Comparison of ENCODE assay signal across 8 mouse cellular contexts in the genomic region with DNA sequence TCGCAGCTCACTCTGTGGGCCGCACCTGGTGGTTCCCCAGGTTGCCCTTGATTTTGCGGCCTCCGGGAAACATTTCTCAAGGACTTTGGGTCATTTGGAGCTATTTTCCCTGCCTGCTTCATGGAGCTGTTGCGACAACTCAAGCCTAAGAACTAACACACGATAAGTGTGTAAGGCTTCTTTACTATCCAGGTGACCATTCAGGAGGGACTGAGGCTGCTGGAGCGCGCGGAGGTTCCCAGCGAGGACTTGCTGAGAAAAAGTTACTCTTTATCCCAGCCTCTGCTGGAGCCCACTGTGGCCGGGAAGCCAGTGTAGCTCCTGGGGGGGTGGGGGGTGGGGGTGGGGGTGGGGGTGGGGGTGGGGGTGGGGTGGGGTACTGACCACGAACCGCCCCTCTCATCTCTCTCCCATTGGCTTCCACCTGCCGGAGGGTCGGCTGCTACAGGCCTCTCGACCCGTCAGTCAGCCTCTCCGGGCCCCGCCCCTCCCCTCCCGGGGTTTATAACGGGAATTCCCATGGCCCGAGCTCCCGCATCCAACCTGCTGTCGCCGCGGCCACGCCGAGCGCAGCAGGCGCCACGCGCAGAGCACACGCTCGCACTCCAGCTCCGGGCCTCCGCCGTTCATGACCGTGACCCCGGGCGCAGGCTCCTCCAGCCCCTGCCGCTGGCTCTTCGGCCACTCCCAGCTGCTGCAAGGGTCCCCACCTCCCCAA. TPM values are rescaled to one million over a fixed set of nuclear protein-coding genes. Genes with fewer than 3 reads are reported as not detected.
DNase-seq lines count a peak whose midpoint lies in the region; ATAC-seq and TF ChIP-seq lines count a peak whose summit lies in the region.

A gene (plus strand): TSS at position 532 of the 718 bp plus-strand sequence.

- WGBS in hindbrain, postnatal 0 days, result 3% methylated on average over 40 of the region's 42 CpGs
- WGBS in midbrain, embryonic 16.5 days, result 4% methylated on average over 35 of the region's 42 CpGs

- ATAC-seq in erythroblast, adult 5-6 weeks (replicated peaks; ENCODE audit: low FRiP score, poor library complexity, severe bottlenecking), result no peak
- peak; percentile 93 for ATAC-seq in hindbrain, postnatal 0 days
- ATAC-seq in midbrain, embryonic 16.5 days, result peak; percentile 94

- H3K27ac ChIP-seq in hindbrain, postnatal 0 days, result peak within 1 kb of the TSS; percentile 60; the same call in 1 of the 2 replicates
- 0 out of 2 replicates have a peak within 1 kb of the TSS, but pooled peaks have one; percentile 22 for H3K27ac ChIP-seq in midbrain, embryonic 16.5 days (ENCODE audit: low read length)

- H3K4me2 ChIP-seq in hindbrain, postnatal 0 days (ENCODE audit: low read depth, low read length), result peak within 1 kb of the TSS; percentile 88
- H3K4me2 ChIP-seq in midbrain, embryonic 16.5 days (ENCODE audit: low read length), result peak within 1 kb of the TSS; percentile 84

- no peaks in the 10 kb centered on the region for H3K36me3 ChIP-seq in erythroblast, embryonic 14.5 days (ENCODE audit: control insufficient read depth)
- no peaks in the 10 kb centered on the region for H3K36me3 ChIP-seq in hindbrain, postnatal 0 days (ENCODE audit: insufficient read depth, low read length)
- no peaks in the 10 kb centered on the region for H3K36me3 ChIP-seq in midbrain, embryonic 16.5 days (ENCODE audit: control insufficient read depth, insufficient read depth, low read length)

- TF ChIP-seq CTCF in hindbrain, postnatal 0 days (IDR thresholded peaks at IDR 0.05; ENCODE audit: low read depth), result no peak

- intact Hi-C loops in left cerebral cortex, postnatal 14 days (cut with DNase I), result no loop called here

- peaks cover 36% of the 10 kb centered on the region for H3K27me3 ChIP-seq in erythroblast, embryonic 14.5 days (ENCODE audit: control insufficient read depth)
- no peaks in the 10 kb centered on the region for H3K27me3 ChIP-seq in hindbrain, postnatal 0 days (ENCODE audit: insufficient read depth, low read length)
- H3K27me3 ChIP-seq in midbrain, embryonic 16.5 days (ENCODE audit: control insufficient read depth, insufficient read depth, low read depth, low read length), result no peaks in the 10 kb centered on the region

- DNase-seq in cerebellum, postnatal 36 days, result peak; percentile 44 to 74
- peak; percentile 23 for DNase-seq in gastrocnemius, adult 18-20 months (ENCODE audit: low spot score)
- DNase-seq in hindbrain, postnatal 0 days (ENCODE audit: low spot score), result peak; percentile 90
- DNase-seq in left cerebral cortex, postnatal 14 days (ENCODE audit: low spot score in 2 of 2), result peak; percentile 59 to 74
- DNase-seq in testis, postnatal 14 days (ENCODE audit: low spot score), result peak; percentile 85

- H3K9ac ChIP-seq in hindbrain, postnatal 0 days (replicated peaks; ENCODE audit: low read length), result peak within 1 kb of the TSS; percentile 82
- H3K9ac ChIP-seq in midbrain, embryonic 16.5 days (ENCODE audit: low read depth, low read length), result peak within 1 kb of the TSS; percentile 82

- H3K4me1 ChIP-seq in erythroblast, embryonic 14.5 days (ENCODE audit: control insufficient read depth), result no peaks in the 10 kb centered on the region
- H3K4me1 ChIP-seq in hindbrain, postnatal 0 days (ENCODE audit: insufficient read depth, low read length), result peaks cover 9% of the 10 kb centered on the region
- peaks cover 10% of the 10 kb centered on the region for H3K4me1 ChIP-seq in midbrain, embryonic 16.5 days (ENCODE audit: control insufficient read depth, insufficient read depth, low read length)

- H3K9me3 ChIP-seq in erythroblast, embryonic 14.5 days (ENCODE audit: control insufficient read depth, low read length), result no peaks in the 10 kb centered on the region
- no peaks in the 10 kb centered on the region for H3K9me3 ChIP-seq in hindbrain, postnatal 0 days (ENCODE audit: low read length)
- H3K9me3 ChIP-seq in midbrain, embryonic 16.5 days (replicated peaks; ENCODE audit: control insufficient read depth, low read length, poor library complexity, severe bottlenecking), result no peaks in the 10 kb centered on the region

- peak within 1 kb of the TSS; percentile 57 for H3K4me3 ChIP-seq in erythroblast, embryonic 14.5 days (replicated peaks)
- peak within 1 kb of the TSS; percentile 70 for H3K4me3 ChIP-seq in hindbrain, postnatal 0 days (ENCODE audit: low read length)
- H3K4me3 ChIP-seq in midbrain, embryonic 16.5 days (ENCODE audit: low read depth, low read length), result peak within 1 kb of the TSS; percentile 86

RNA-seq across cellular contexts. Expression of the gene that starts here (rescaled TPM):
- 0.01 and 0.02 TPM in 2 replicates for polyA plus RNA-seq in erythroblast, embryonic 14.5 days (2012)
- 1.0 TPM in 1 of 2 replicates, not detected in the other for total RNA-seq in erythroblast, adult 5-6 weeks (2015; ENCODE audit: low replicate concordance)
- not detected in 2 replicates for total RNA-seq in erythroblast, adult 5-6 weeks (2017; ENCODE audit: low replicate concordance)
- 1 to 10 TPM; 1.2 to 2.3 TPM for total RNA-seq in gastrocnemius, adult 18-20 months (2021)
- 32.7 and 42.0 TPM in 2 replicates for total RNA-seq in hindbrain, postnatal 0 days (2014; rRNA removed)
- 30.5 and 31.5 TPM in 2 replicates for polyA plus RNA-seq in hindbrain, postnatal 0 days (2015; fragmentation: Nextera tagmentation; extraction: Ambion mirVana)
- total RNA-seq in left cerebral cortex, postnatal 14 days (2021), result 1 to 10 TPM; 6.3 to 9.0 TPM
- polyA plus RNA-seq in midbrain, embryonic 16.5 days (2015; fragmentation: Nextera tagmentation; extraction: Ambion mirVana), result 21.6 and 29.0 TPM in 2 replicates

Comparison
In these comparisons a context has a peak if more than half of its experiments do, and no peak if none do; other contexts are left out.
1. RNA of the gene that starts here (polyA plus RNA-seq): 30.5 to 31.5 TPM in hindbrain, postnatal 0 days and 21.6 to 29.0 TPM in midbrain, embryonic 16.5 days; 0.01 to 0.02 TPM in erythroblast, embryonic 14.5 days; every median in the first group is over 10 times any median in the second.
2. DNase-seq: peak in every context shown above with its lines; median percentile 90 in hindbrain, postnatal 0 days; 85 in testis, postnatal 14 days; 66 in left cerebral cortex, postnatal 14 days; 59 in cerebellum, postnatal 36 days; 23 in gastrocnemius, adult 18-20 months.
3. Peak in every context shown above with its lines, with median percentiles within 50 percentile points of each other: H3K4me3 ChIP-seq.